Mouse (Mus musculus): ENCODE data around the gene Smg7.
"Not testable (repeated sequence)": the region's sequence is repeated elsewhere in the genome, so short reads cannot be mapped to it uniquely, and the experiment has no call there.

Gene Smg7

GRCm38 (mm10) chr1:152901765-152902664 lies at the start of gene Smg7:
Smg7 (minus strand) TSS chr1:152902646.
- DNase-seq (ENCODE audit: low spot score), result no peak

GRCm38 (mm10) chr1:152942977-152943376 lies 40.5 kb upstream of the Smg7 start:
- no peak for DNase-seq (ENCODE audit: low spot score)

GRCm38 (mm10) chr1:152936365-152936764 lies 33.9 kb upstream of the Smg7 start:
- DNase-seq (ENCODE audit: low spot score), result no peak

- DNase-seq (ENCODE audit: low spot score), result no peak
These were observed 33.0 kb upstream of the Smg7 start for GRCm38 (mm10) chr1:152935476-152935875.

- DNase-seq (ENCODE audit: low spot score), result no peak
These were observed 31.5 kb upstream of the Smg7 start for GRCm38 (mm10) chr1:152933962-152934361.

GRCm38 (mm10) chr1:152921786-152922185 lies 19.3 kb upstream of the Smg7 start:
- DNase-seq (ENCODE audit: low spot score), result no peak

GRCm38 (mm10) chr1:152917626-152918025 lies 15.2 kb upstream of the Smg7 start:
- no peak for DNase-seq (ENCODE audit: low spot score)

- DNase-seq (ENCODE audit: low spot score), result no peak
These were observed 14.5 kb upstream of the Smg7 start for GRCm38 (mm10) chr1:152916936-152917335.

- DNase-seq (ENCODE audit: low spot score), result no peak
These were observed 13.3 kb upstream of the Smg7 start for GRCm38 (mm10) chr1:152915766-152916165.

GRCm38 (mm10) chr1:152913483-152914460 lies 11.3 kb upstream of the Smg7 start:
- no peak for DNase-seq (ENCODE audit: low spot score)

- DNase-seq (ENCODE audit: low spot score), result peak; percentile 84
These were observed 2.0 kb upstream of the Smg7 start for GRCm38 (mm10) chr1:152904469-152904868.

GRCm38 (mm10) chr1:152903591-152904135 lies 1.2 kb upstream of the Smg7 start:
- DNase-seq (ENCODE audit: low spot score), result peak; percentile 34

GRCm38 (mm10) chr1:152902665-152903516 lies 445 bp upstream of the Smg7 start:
- peak; percentile 98 for DNase-seq (ENCODE audit: low spot score)

- peak; percentile 22 for DNase-seq (ENCODE audit: low spot score)
These were observed 1.1 kb downstream of the Smg7 start for GRCm38 (mm10) chr1:152901419-152901764.

- DNase-seq (ENCODE audit: low spot score), result not testable (repeated sequence)
These were observed 14.4 kb downstream of the Smg7 start for GRCm38 (mm10) chr1:152888086-152888485.

GRCm38 (mm10) chr1:152871031-152871430 lies 31.4 kb downstream of the Smg7 start:
- DNase-seq (ENCODE audit: low spot score), result peak; percentile 82

- no peak for DNase-seq (ENCODE audit: low spot score)
These were observed 32.5 kb downstream of the Smg7 start for GRCm38 (mm10) chr1:152869901-152870300.

GRCm38 (mm10) chr1:152846856-152847255 lies 55.6 kb downstream of the Smg7 start:
- DNase-seq (ENCODE audit: low spot score), result peak; percentile 18

GRCm38 (mm10) chr1:152845211-152845730 lies 57.2 kb downstream of the Smg7 start:
- no peak for DNase-seq (ENCODE audit: low spot score)

GRCm38 (mm10) chr1:152844634-152845033 lies 57.8 kb downstream of the Smg7 start:
- no peak for DNase-seq (ENCODE audit: low spot score)

GRCm38 (mm10) chr1:152841057-152841456 lies 61.4 kb downstream of the Smg7 start:
- no peak for DNase-seq (ENCODE audit: low spot score)
